25 mouse cellular contexts compared by ENCODE assay signal in genomic region chr19:12831559-12831958, GRCm38 (mm10). TPM values are rescaled to one million over a fixed set of nuclear protein-coding genes. Genes with fewer than 3 reads are reported as not detected.
"Had no signal": no experiment of that assay in that cellular context is flagged by ENCODE, and none has a peak within 500 bp of the region (broad histone marks: within the 10 kb centered on the region; RNA-seq: fewer than 3 reads in every experiment).

No protein-coding gene starts in this region.

- H3K36me3 ChIP-seq: midbrain, embryonic 12.5 days; midbrain, embryonic 15.5 days; neural tube, embryonic 12.5 days; stomach, embryonic 15.5 days had no signal

- H3K9ac ChIP-seq: liver, embryonic 14.5 days; lung, embryonic 14.5 days; midbrain, embryonic 12.5 days; midbrain, embryonic 15.5 days; neural tube, embryonic 12.5 days; stomach, embryonic 15.5 days had no signal

- H3K4me1 ChIP-seq: midbrain, embryonic 12.5 days; midbrain, embryonic 15.5 days; neural tube, embryonic 12.5 days; stomach, embryonic 15.5 days had no signal

- H3K4me3 ChIP-seq: megakaryocyte, embryonic 14.5 days; midbrain, embryonic 12.5 days; midbrain, embryonic 15.5 days; neural tube, embryonic 12.5 days; stomach, embryonic 15.5 days had no signal

- H3K9me3 ChIP-seq: megakaryocyte, embryonic 14.5 days; midbrain, embryonic 12.5 days; midbrain, embryonic 15.5 days; neural tube, embryonic 12.5 days; stomach, embryonic 15.5 days had no signal

- H3K4me2 ChIP-seq: lung, embryonic 14.5 days; midbrain, embryonic 12.5 days; midbrain, embryonic 15.5 days; neural tube, embryonic 12.5 days; stomach, embryonic 15.5 days had no signal

- H3K27me3 ChIP-seq: megakaryocyte, embryonic 14.5 days; midbrain, embryonic 12.5 days; midbrain, embryonic 15.5 days; neural tube, embryonic 12.5 days; stomach, embryonic 15.5 days had no signal

- ATAC-seq: midbrain, embryonic 15.5 days had no signal

- H3K27ac ChIP-seq: liver, embryonic 14.5 days; midbrain, embryonic 12.5 days; midbrain, embryonic 15.5 days; neural tube, embryonic 12.5 days; stomach, embryonic 15.5 days; stomach, postnatal 0 days had no signal

- DNase-seq: lung, adult 18-20 months; lung, embryonic 14.5 days; lung, postnatal 10 days; lung, postnatal 4 days; retina, postnatal 1 day; right cerebral cortex, adult 18-20 months; thymus, adult 2 months; thymus, postnatal 25 days; thymus, postnatal 4 days had no signal

RNA-seq across cellular contexts. Expression of gene Gm5244, which starts 14.9 kb away (rescaled TPM):
- total RNA-seq: megakaryocyte progenitor cell, adult 5-6 weeks; midbrain, postnatal 0 days; monocyte, adult 5-6 weeks had no signal
- polyA plus RNA-seq: liver, embryonic 14.5 days; liver, embryonic 16.5 days; lung, embryonic 14.5 days; lung, embryonic 16.5 days; midbrain, embryonic 12.5 days; midbrain, embryonic 15.5 days; midbrain, postnatal 0 days; neural tube, embryonic 12.5 days; neural tube, embryonic 14.5 days; spleen, adult 2 months; stomach, embryonic 15.5 days; stomach, postnatal 0 days; urinary bladder, adult 2 months had no signal

RNA-seq across cellular contexts. Expression of gene Olfr1444, which starts 25.5 kb away (rescaled TPM):
- total RNA-seq: megakaryocyte progenitor cell, adult 5-6 weeks; midbrain, postnatal 0 days; monocyte, adult 5-6 weeks; neutrophil, adult 5-6 weeks had no signal
- polyA plus RNA-seq: liver, embryonic 14.5 days; liver, embryonic 16.5 days; lung, embryonic 14.5 days; lung, embryonic 16.5 days; midbrain, embryonic 12.5 days; midbrain, embryonic 15.5 days; midbrain, postnatal 0 days; neural tube, embryonic 12.5 days; neural tube, embryonic 14.5 days; stomach, embryonic 15.5 days; stomach, postnatal 0 days; urinary bladder, adult 2 months had no signal

RNA-seq across cellular contexts. Expression of gene Olfr1445, which starts 52.1 kb away (rescaled TPM):
- total RNA-seq: megakaryocyte progenitor cell, adult 5-6 weeks; midbrain, postnatal 0 days; neutrophil, adult 5-6 weeks had no signal
- polyA plus RNA-seq: liver, embryonic 14.5 days; liver, embryonic 16.5 days; lung, embryonic 14.5 days; lung, embryonic 16.5 days; midbrain, embryonic 12.5 days; midbrain, embryonic 15.5 days; midbrain, postnatal 0 days; neural tube, embryonic 12.5 days; neural tube, embryonic 14.5 days; spleen, adult 2 months; stomach, embryonic 15.5 days; stomach, postnatal 0 days; urinary bladder, adult 2 months had no signal
